Mouse (Mus musculus) urinary bladder, postnatal 10 days (tissue): ENCODE results near the gene Fgfbp3.
"Not testable (repeated sequence)": the region's sequence is repeated elsewhere in the genome, so short reads cannot be mapped to it uniquely, and the experiment has no call there.

Experiments used
- DNase-seq: peaks from one replicate; pipeline ENCODE4 v3.0.0; 2022; ENCODE audit warnings: low spot score

Fgfbp3 gene

GRCm38 (mm10) chr19:36910424-36911045 is 8.9 kb downstream of the Fgfbp3 start:
- no peak for DNase-seq

- no peak for DNase-seq
Measured at GRCm38 (mm10) chr19:36909676-36910292, 9.6 kb downstream of the Fgfbp3 start.

- DNase-seq = no peak
Measured at GRCm38 (mm10) chr19:36909150-36909549, 10.3 kb downstream of the Fgfbp3 start.

- no peak for DNase-seq
Measured at GRCm38 (mm10) chr19:36904211-36905007, 15.0 kb downstream of the Fgfbp3 start.

- no peak for DNase-seq
Measured at GRCm38 (mm10) chr19:36903377-36903776, 16.0 kb downstream of the Fgfbp3 start.

- no peak for DNase-seq
Measured at GRCm38 (mm10) chr19:36897778-36898177, 21.6 kb downstream of the Fgfbp3 start.

- no peak for DNase-seq
Measured at GRCm38 (mm10) chr19:36896791-36897569, 22.4 kb downstream of the Fgfbp3 start.

- no peak for DNase-seq
Measured at GRCm38 (mm10) chr19:36891746-36892145, 27.7 kb downstream of the Fgfbp3 start.

GRCm38 (mm10) chr19:36887706-36888105 is 31.7 kb downstream of the Fgfbp3 start:
- DNase-seq = no peak

- DNase-seq = no peak
Measured at GRCm38 (mm10) chr19:36886316-36886715, 33.1 kb downstream of the Fgfbp3 start.

GRCm38 (mm10) chr19:36883119-36883518 is 36.3 kb downstream of the Fgfbp3 start:
- no peak for DNase-seq

- no peak for DNase-seq
Measured at GRCm38 (mm10) chr19:36878743-36879495, 40.5 kb downstream of the Fgfbp3 start.

GRCm38 (mm10) chr19:36877329-36877728 is 42.1 kb downstream of the Fgfbp3 start:
- DNase-seq = no peak

GRCm38 (mm10) chr19:36874651-36875050 is 44.8 kb downstream of the Fgfbp3 start:
- DNase-seq = no peak

- not testable (repeated sequence) for DNase-seq
Measured at GRCm38 (mm10) chr19:36868675-36869074, 50.7 kb downstream of the Fgfbp3 start.
